Mouse (Mus musculus) spleen, adult 12 weeks (tissue): ENCODE data around the gene Ankrd11.
A peak's percentile ranks its signal among the peaks of the same experiment; 100 is the strongest.
"Not testable (repeated sequence)": the region's sequence is repeated elsewhere in the genome, so short reads cannot be mapped to it uniquely, and the experiment has no call there.

Experiments used
- DNase-seq: peaks from one replicate; pipeline ENCODE4 v3.0.0; 2022; ENCODE audit warnings: low spot score

Ankrd11 gene

GRCm38 (mm10) chr8:123039376-123040109 is 2.5 kb downstream of the Ankrd11 start:
- DNase-seq = no peak

- DNase-seq = no peak
Observed at GRCm38 (mm10) chr8:123038351-123038750, 3.7 kb downstream of the Ankrd11 start.

- no peak for DNase-seq
Observed at GRCm38 (mm10) chr8:123037487-123037886, 4.6 kb downstream of the Ankrd11 start.

- peak; percentile 28 for DNase-seq
Observed at GRCm38 (mm10) chr8:123036956-123037355, 5.1 kb downstream of the Ankrd11 start.

- DNase-seq = no peak
Observed at GRCm38 (mm10) chr8:123034171-123034570, 7.9 kb downstream of the Ankrd11 start.

GRCm38 (mm10) chr8:123033431-123033830 is 8.6 kb downstream of the Ankrd11 start:
- DNase-seq = no peak

- no peak for DNase-seq
Observed at GRCm38 (mm10) chr8:123032730-123033129, 9.3 kb downstream of the Ankrd11 start.

GRCm38 (mm10) chr8:123031321-123031978 is 10.6 kb downstream of the Ankrd11 start:
- no peak for DNase-seq

- DNase-seq = not testable (repeated sequence)
Observed at GRCm38 (mm10) chr8:123030091-123030490, 12.0 kb downstream of the Ankrd11 start.

- no peak for DNase-seq
Observed at GRCm38 (mm10) chr8:123027786-123028185, 14.3 kb downstream of the Ankrd11 start.

- DNase-seq = no peak
Observed at GRCm38 (mm10) chr8:123025951-123026351, 16.1 kb downstream of the Ankrd11 start.

- DNase-seq = no peak
Observed at GRCm38 (mm10) chr8:123024226-123024625, 17.9 kb downstream of the Ankrd11 start.

GRCm38 (mm10) chr8:123022727-123023126 is 19.4 kb downstream of the Ankrd11 start:
- no peak for DNase-seq

GRCm38 (mm10) chr8:123021259-123021658 is 20.8 kb downstream of the Ankrd11 start:
- no peak for DNase-seq

GRCm38 (mm10) chr8:123020859-123021258 is 21.2 kb downstream of the Ankrd11 start:
- DNase-seq = no peak

- no peak for DNase-seq
Observed at GRCm38 (mm10) chr8:123020084-123020483, 22.0 kb downstream of the Ankrd11 start.

- DNase-seq = no peak
Observed at GRCm38 (mm10) chr8:123018484-123019164, 23.5 kb downstream of the Ankrd11 start.

- no peak for DNase-seq
Observed at GRCm38 (mm10) chr8:123017143-123017542, 24.9 kb downstream of the Ankrd11 start.

- DNase-seq = no peak
Observed at GRCm38 (mm10) chr8:123015074-123015473, 27.0 kb downstream of the Ankrd11 start.

GRCm38 (mm10) chr8:123014429-123014828 is 27.6 kb downstream of the Ankrd11 start:
- no peak for DNase-seq

GRCm38 (mm10) chr8:123011321-123011720 is 30.8 kb downstream of the Ankrd11 start:
- DNase-seq = no peak

GRCm38 (mm10) chr8:123005805-123006204 is 36.3 kb downstream of the Ankrd11 start:
- DNase-seq = no peak

- DNase-seq = no peak
Observed at GRCm38 (mm10) chr8:123005328-123005727, 36.7 kb downstream of the Ankrd11 start.
